Mouse (Mus musculus) midbrain, embryonic 11.5 days (tissue): ENCODE data around the gene Tm4sf1. TPM values are rescaled to one million over a fixed set of nuclear protein-coding genes. Genes with fewer than 3 reads are reported as not detected.

ENCODE experiments used
- ATAC-seq: fragments of 200-750 bp; cut with Nextera tagmentation; 2 replicates; pipeline ENCODE4 v1.8.0; 2017; ENCODE audit warnings: moderate TSS enrichment, moderate library complexity; ENCODE audit not compliant: low FRiP score
- DNase-seq: peaks from one replicate; pipeline ENCODE4 v3.0.0; 2015; ENCODE audit warnings: low spot score; ENCODE audit errors: missing footprints
- H3K27ac ChIP-seq: fragments of 300-500 bp; sonication (generic); 2 replicates; pipeline ENCODE4 v1.5.1; 2014; ENCODE audit warnings: low read depth, low read length
- H3K27me3 ChIP-seq: fragments of 300-500 bp; sonication (generic); 2 replicates; pipeline ENCODE4 v1.6.1; 2014; ENCODE audit warnings: mild to moderate bottlenecking, low read length, moderate library complexity, mixed read lengths; ENCODE audit not compliant: control insufficient read depth, insufficient read depth
- H3K36me3 ChIP-seq: fragments of 300-500 bp; sonication (generic); 2 replicates; pipeline ENCODE4 v1.6.1; 2014; ENCODE audit warnings: mild to moderate bottlenecking, low read length, moderate library complexity, mixed read lengths; ENCODE audit not compliant: control insufficient read depth, insufficient read depth
- H3K4me1 ChIP-seq: fragments of 300-500 bp; sonication (generic); 2 replicates; pipeline ENCODE4 v1.6.1; 2014; ENCODE audit warnings: low read length; ENCODE audit not compliant: control insufficient read depth, insufficient read depth
- H3K4me2 ChIP-seq: fragments of 300-500 bp; sonication (generic); 2 replicates; pipeline ENCODE4 v1.6.1; 2014; ENCODE audit warnings: mild to moderate bottlenecking, moderate library complexity
- H3K4me3 ChIP-seq: fragments of 300-500 bp; sonication (generic); 2 replicates; pipeline ENCODE4 v1.5.1; 2014; ENCODE audit warnings: low read depth, low read length
- H3K9ac ChIP-seq: fragments of 300-500 bp; sonication (generic); 2 replicates; pipeline ENCODE4 v1.6.1; 2014; ENCODE audit warnings: low read length
- H3K9me3 ChIP-seq: fragments of 300-500 bp; sonication (generic); 2 replicates; pipeline ENCODE4 v1.6.1; 2016; ENCODE audit warnings: low read length; ENCODE audit not compliant: control insufficient read depth
- WGBS: fragments of 180-500 bp; shearing (Covaris S2); extraction: QIAGEN DNeasy Blood & Tissue Kit; methylation state at CpG from one replicate; pipeline ENCODE4 v1.1.7; 2014; 5-methylcytosine and 5-hydroxymethylcytosine counted together
- polyA plus RNA-seq: library from polyadenylated mRNA; unstranded; fragments of >200 nt; fragmentation: Nextera tagmentation; extraction: Ambion mirVana; gene quantifications from 2 replicates; pipeline ENCODE4 v1.2.1, GENCODE M21; 2014

Tm4sf1 gene
- polyA plus RNA-seq, 1 experiment from 2014 or later = 30.6 TPM

- Histone ChIP-seq H3K4me1 (no peaks in the 10 kb centered on the region), H3K27ac (no peak overlapping the region), H3K4me3 (no peak overlapping the region), H3K27me3 (no peaks in the 10 kb centered on the region), H3K36me3 (no peaks in the 10 kb centered on the region), H3K4me2 (no peak overlapping the region), H3K9ac (no peak overlapping the region), H3K9me3 (no peaks in the 10 kb centered on the region)
- 35% methylated on average over 6 of the region's 6 CpGs for WGBS
- DNase-seq = peak; percentile 91
- ATAC-seq = peak; percentile 68
These were observed 34.1 kb downstream of the Tm4sf1 start for GRCm38 (mm10) chr3:57267559-57268173.

GRCm38 (mm10) chr3:57253041-57253440 is 48.7 kb downstream of the Tm4sf1 start:
- no peak overlapping the region for H3K4me2 ChIP-seq
- no peaks in the 10 kb centered on the region for H3K4me1 ChIP-seq
- ATAC-seq (no peak), DNase-seq (no peak)
- no peak overlapping the region for H3K9ac ChIP-seq
- H3K27ac ChIP-seq = no peak overlapping the region
- no peak overlapping the region for H3K4me3 ChIP-seq
- 66% methylated on average over 2 of the region's 2 CpGs for WGBS
- H3K27me3 ChIP-seq = no peaks in the 10 kb centered on the region
- H3K36me3 ChIP-seq = no peaks in the 10 kb centered on the region
- no peaks in the 10 kb centered on the region; the same call in 1 of the 2 replicates for H3K9me3 ChIP-seq

GRCm38 (mm10) chr3:57252551-57252950 is 49.2 kb downstream of the Tm4sf1 start:
- ATAC-seq (no peak), DNase-seq (no peak)
- Histone ChIP-seq H3K27ac (no peak overlapping the region), H3K4me1 (no peaks in the 10 kb centered on the region), H3K4me2 (no peak overlapping the region), H3K36me3 (no peaks in the 10 kb centered on the region), H3K27me3 (no peaks in the 10 kb centered on the region), H3K4me3 (no peak overlapping the region), H3K9ac (no peak overlapping the region), H3K9me3 (no peaks in the 10 kb centered on the region; the same call in 1 of the 2 replicates)

- no peaks in the 10 kb centered on the region for H3K36me3 ChIP-seq
- ATAC-seq = no peak
- no peaks in the 10 kb centered on the region for H3K4me1 ChIP-seq
- H3K4me3 ChIP-seq = no peak overlapping the region
- WGBS = 75% methylated on average over 2 of the region's 2 CpGs
- no peaks in the 10 kb centered on the region; the same call in 1 of the 2 replicates for H3K9me3 ChIP-seq
- no peak for DNase-seq
- H3K27me3 ChIP-seq = no peaks in the 10 kb centered on the region
- no peak overlapping the region for H3K9ac ChIP-seq
- H3K27ac ChIP-seq = no peak overlapping the region
- H3K4me2 ChIP-seq = no peak overlapping the region
These were observed 56.5 kb downstream of the Tm4sf1 start for GRCm38 (mm10) chr3:57245242-57245641.

Other genes with a start within 250 kb of the Tm4sf1 start
- gene Tm4sf4, start 123.3 kb upstream of the Tm4sf1 start, polyA plus RNA-seq = 0.08 TPM in 1 of 2 replicates, not detected in the other